Comparison of ENCODE assay signal across 11 mouse cellular contexts in the genomic region with DNA sequence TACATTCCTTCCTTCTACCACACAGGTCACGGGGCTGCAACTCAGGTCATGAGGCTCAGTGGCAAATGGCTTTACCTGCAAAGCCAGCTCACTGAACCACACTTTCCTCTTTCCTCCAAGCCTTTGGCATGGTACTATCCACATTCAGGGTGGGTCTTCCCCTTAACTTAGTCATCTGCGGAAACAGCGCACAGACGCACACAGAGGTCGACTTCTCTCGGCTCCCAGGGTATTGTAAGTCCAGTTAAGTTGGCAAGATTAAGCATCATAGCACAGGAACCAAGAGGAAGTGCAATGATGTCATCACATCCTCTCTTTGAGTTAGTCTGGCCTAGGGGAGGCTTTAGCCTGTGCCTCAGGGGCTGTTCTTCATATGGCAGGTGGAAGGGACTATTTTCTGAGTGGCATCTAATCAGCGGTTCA. TPM values are rescaled to one million over a fixed set of nuclear protein-coding genes. Genes with fewer than 3 reads are reported as not detected.
DNase-seq lines count a peak whose midpoint lies in the region; ATAC-seq and TF ChIP-seq lines count a peak whose summit lies in the region.
"Had no signal": no experiment of that assay in that cellular context is flagged by ENCODE, and none has a peak within 500 bp of the region (broad histone marks: within the 10 kb centered on the region; RNA-seq: fewer than 3 reads in every experiment).

No protein-coding gene starts in this region.

- no peak overlapping the region for H3K4me3 ChIP-seq in lung, adult 2 months (replicated peaks; ENCODE audit: extremely low read depth, low read depth, low read length)
- no peak overlapping the region for H3K4me3 ChIP-seq in heart, embryonic 12.5 days
- H3K4me3 ChIP-seq in hindbrain, embryonic 10.5 days: no peak overlapping the region

- no peak overlapping the region for H3K27ac ChIP-seq in heart, embryonic 12.5 days (ENCODE audit: poor library complexity, severe bottlenecking)
- no peak overlapping the region for H3K27ac ChIP-seq in hindbrain, embryonic 10.5 days

- peaks cover 14% of the 10 kb centered on the region for H3K27me3 ChIP-seq in heart, embryonic 12.5 days (replicated peaks)
- no peaks in the 10 kb centered on the region for H3K27me3 ChIP-seq in splenic B cell, adult 2 months (ENCODE audit: control insufficient read depth, insufficient read depth, low read length, poor library complexity, severe bottlenecking)
- H3K27me3 ChIP-seq in hindbrain, embryonic 10.5 days (ENCODE audit: insufficient read depth, poor library complexity, severe bottlenecking): peaks cover 17% of the 10 kb centered on the region

- WGBS in lung, adult 2 months: 51% methylated on average over 7 of the region's 7 CpGs
- WGBS in heart, embryonic 12.5 days: 58% methylated on average over 7 of the region's 7 CpGs
- WGBS in hindbrain, embryonic 10.5 days: 86% methylated on average over 7 of the region's 7 CpGs

- TF ChIP-seq CTCF in lung, adult 2 months (IDR thresholded peaks at IDR 0.05; ENCODE audit: insufficient read depth, low read length): no peak

- H3K4me1 ChIP-seq in lung, adult 2 months (ENCODE audit: control insufficient read depth, insufficient read depth, low read length): peaks cover 11% of the 10 kb centered on the region
- no peaks in the 10 kb centered on the region for H3K4me1 ChIP-seq in heart, embryonic 12.5 days (replicated peaks)
- H3K4me1 ChIP-seq in hindbrain, embryonic 10.5 days (replicated peaks): peaks cover 16% of the 10 kb centered on the region; the same call in 1 of the 2 replicates

- H3K9me3 ChIP-seq in heart, embryonic 12.5 days (replicated peaks): no peaks in the 10 kb centered on the region
- no peaks in the 10 kb centered on the region for H3K9me3 ChIP-seq in hindbrain, embryonic 10.5 days

- H3K9ac ChIP-seq in heart, embryonic 12.5 days: no peak overlapping the region

- H3K36me3 ChIP-seq in heart, embryonic 12.5 days: no peaks in the 10 kb centered on the region
- peaks cover 10% of the 10 kb centered on the region for H3K36me3 ChIP-seq in splenic B cell, adult 2 months (ENCODE audit: control insufficient read depth, insufficient read depth, low read length, poor library complexity, severe bottlenecking)
- no peaks in the 10 kb centered on the region for H3K36me3 ChIP-seq in hindbrain, embryonic 10.5 days

- ATAC-seq in heart, embryonic 12.5 days (ENCODE audit: insufficient number of reproducible peaks, low FRiP score): peak; percentile 68
- no peak for ATAC-seq in erythroblast, adult 5-6 weeks (replicated peaks; ENCODE audit: low FRiP score, poor library complexity, severe bottlenecking)
- ATAC-seq: Patski had no signal

- DNase-seq in lung, adult 18-20 months: peak; percentile 55 to 66
- DNase-seq in lung, adult 2 months: no peak
- DNase-seq in kidney, postnatal 36 days: peak; percentile 43 to 71
- peak; percentile 85 for DNase-seq in splenic B cell, adult 2 months (ENCODE audit: low read depth, low spot score)
- DNase-seq in hindbrain, embryonic 10.5 days (ENCODE audit: low spot score): no peak
- no peak for DNase-seq in right cerebral cortex, postnatal 10 days (ENCODE audit: low spot score in 2 of 2)
- DNase-seq: cerebellum, adult 11-12 months; thymus, adult 18-20 months had no signal

- no peak for TF ChIP-seq POLR2A in lung, adult 2 months (IDR thresholded peaks at IDR 0.05; ENCODE audit: borderline replicate concordance, extremely low read depth, low read depth, low read length)

- H3K4me2 ChIP-seq in heart, embryonic 12.5 days: no peak overlapping the region

RNA-seq across cellular contexts. Expression of a gene that starts 2.6 kb away (rescaled TPM):
- polyA plus RNA-seq in lung, adult 2 months (2012; rRNA removed): 11.5 and 16.8 TPM in 2 replicates
- 1.1 and 1.2 TPM in 2 replicates for polyA plus RNA-seq in heart, embryonic 12.5 days (2016; fragmentation: Nextera tagmentation; extraction: Ambion mirVana)
- polyA plus RNA-seq in hindbrain, embryonic 10.5 days (2016; fragmentation: Nextera tagmentation; extraction: Ambion mirVana): 1.1 and 1.3 TPM in 2 replicates
- total RNA-seq in erythroblast, adult 5-6 weeks (2015; ENCODE audit: low replicate concordance): 12.3 and 14.2 TPM in 2 replicates
- total RNA-seq in erythroblast, adult 5-6 weeks (2017; ENCODE audit: low replicate concordance): 5.8 and 7.8 TPM in 2 replicates

RNA-seq across cellular contexts. Expression of a gene that starts 13.8 kb away (rescaled TPM):
- 4.0 and 5.0 TPM in 2 replicates for polyA plus RNA-seq in lung, adult 2 months (2012; rRNA removed)
- 0.10 and 0.17 TPM in 2 replicates for polyA plus RNA-seq in heart, embryonic 12.5 days (2016; fragmentation: Nextera tagmentation; extraction: Ambion mirVana)
- polyA plus RNA-seq in hindbrain, embryonic 10.5 days (2016; fragmentation: Nextera tagmentation; extraction: Ambion mirVana): 0.15 and 0.17 TPM in 2 replicates
- 0.96 TPM in 1 of 2 replicates, not detected in the other for total RNA-seq in erythroblast, adult 5-6 weeks (2015; ENCODE audit: low replicate concordance)
- total RNA-seq in erythroblast, adult 5-6 weeks (2017; ENCODE audit: low replicate concordance): 0.28 and 0.34 TPM in 2 replicates
- polyA plus RNA-seq: Patski had no signal

Comparison
In these comparisons a context has a peak if more than half of its experiments do, and no peak if none do; other contexts are left out.
1. DNase-seq: peak in lung, adult 18-20 months (2 of 2), kidney, postnatal 36 days (2 of 2) and splenic B cell, adult 2 months (single experiment); none in lung, adult 2 months (single experiment), hindbrain, embryonic 10.5 days (single experiment) and right cerebral cortex, postnatal 10 days (0 of 2).